Mouse (Mus musculus) lung, postnatal 14 days (tissue): ENCODE results near the gene Bri3bp.

ENCODE experiments used
- DNase-seq: peaks from one replicate; pipeline ENCODE4 v3.0.0; 2021

Bri3bp gene

GRCm38 (mm10) chr5:125457538-125457937, 16.2 kb downstream of the Bri3bp start:
- no peak for DNase-seq

DNA sequence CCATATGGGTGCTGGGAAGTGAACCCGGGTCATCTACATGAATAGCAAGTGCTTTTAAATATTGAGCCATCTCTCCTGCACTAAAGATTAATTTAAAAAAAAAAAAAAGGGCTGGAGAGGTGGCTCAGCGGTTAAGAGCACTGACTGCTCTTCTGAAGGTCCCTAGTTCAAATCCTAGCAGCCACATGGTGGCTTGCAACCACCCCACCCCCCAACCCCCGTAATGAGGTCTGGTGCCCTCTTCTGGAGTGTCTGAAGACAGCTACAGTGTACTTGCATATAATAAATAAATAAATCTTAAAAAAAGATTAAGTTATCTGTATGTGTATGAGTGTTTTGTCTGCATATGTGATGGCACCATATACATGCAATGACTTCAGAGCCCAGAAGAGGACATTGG, 19.2 kb downstream of the Bri3bp start:
- DNase-seq: no peak

DNA sequence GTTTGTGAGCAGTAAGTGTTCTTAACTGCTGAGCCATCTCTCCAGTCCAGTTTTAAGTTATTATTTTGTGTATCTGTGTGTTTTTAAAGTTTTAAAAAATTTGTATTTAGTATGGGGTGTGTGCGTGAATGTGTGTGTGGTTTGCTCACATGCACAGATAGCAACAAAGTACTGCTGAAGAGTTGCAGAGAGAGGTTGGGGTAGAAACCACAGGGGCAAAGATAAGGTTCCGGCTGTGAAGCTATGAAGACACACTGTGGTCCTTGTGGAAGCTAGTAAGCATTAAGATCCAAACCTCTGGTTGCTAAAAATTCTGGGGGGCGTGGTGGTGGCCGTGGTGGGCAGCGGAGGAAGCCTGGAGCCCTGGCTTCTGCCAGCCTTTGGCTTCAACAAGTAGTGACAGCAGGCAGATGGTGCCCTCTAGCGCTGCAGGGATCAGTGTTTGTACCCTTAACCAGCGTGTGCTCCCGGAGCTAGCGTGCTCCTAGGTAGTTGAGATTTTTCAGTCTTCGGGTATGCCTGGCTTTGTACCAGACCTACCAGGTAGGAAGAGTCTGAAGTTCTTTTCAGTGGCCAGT, 20.6 kb downstream of the Bri3bp start:
- DNase-seq: peak; percentile 60

GRCm38 (mm10) chr5:125465192-125465591, 23.8 kb downstream of the Bri3bp start:
- DNase-seq: no peak

- peak; percentile 94 for DNase-seq
These were observed 24.3 kb downstream of the Bri3bp start for GRCm38 (mm10) chr5:125465701-125466106.

DNA sequence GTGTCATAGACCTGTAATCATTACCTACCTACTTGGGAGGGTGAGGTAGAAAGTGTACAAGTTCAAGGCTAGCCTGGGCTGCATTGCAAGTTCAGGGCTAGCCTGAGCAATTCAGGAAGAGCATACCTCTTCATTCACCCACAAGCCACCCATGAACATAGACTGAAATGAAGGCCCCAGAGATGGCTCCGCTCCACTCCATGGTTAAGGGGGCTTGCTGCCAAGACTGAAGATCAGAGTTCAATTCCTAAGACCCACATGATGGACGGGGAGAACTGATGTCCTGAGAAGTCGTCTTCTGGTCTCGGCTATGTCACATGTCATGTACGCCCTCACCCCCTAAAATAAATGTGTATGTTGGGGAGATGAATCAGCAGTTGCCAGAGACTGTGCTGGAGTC, 25.1 kb downstream of the Bri3bp start:
- no peak for DNase-seq

DNA sequence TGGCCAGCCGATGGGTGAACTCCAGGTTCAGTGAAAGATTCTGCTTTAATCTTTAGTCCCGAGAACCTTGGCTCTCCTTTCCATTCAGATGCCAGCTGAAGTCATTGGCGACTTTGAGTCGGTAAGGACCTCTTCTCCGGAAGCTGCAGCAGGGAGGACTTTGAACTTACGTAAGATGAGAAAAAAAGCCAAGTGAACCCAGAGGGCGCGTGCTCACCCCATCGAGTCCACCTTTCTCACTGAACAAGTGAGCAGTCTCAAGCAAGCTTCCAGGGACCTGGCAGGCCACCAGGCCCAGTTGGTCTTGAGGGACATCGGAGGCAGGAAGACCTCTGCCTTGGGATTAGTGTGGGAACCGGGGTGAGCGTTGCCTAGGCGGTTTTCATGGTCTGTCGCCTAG, 25.9 kb downstream of the Bri3bp start:
- DNase-seq: no peak

DNA sequence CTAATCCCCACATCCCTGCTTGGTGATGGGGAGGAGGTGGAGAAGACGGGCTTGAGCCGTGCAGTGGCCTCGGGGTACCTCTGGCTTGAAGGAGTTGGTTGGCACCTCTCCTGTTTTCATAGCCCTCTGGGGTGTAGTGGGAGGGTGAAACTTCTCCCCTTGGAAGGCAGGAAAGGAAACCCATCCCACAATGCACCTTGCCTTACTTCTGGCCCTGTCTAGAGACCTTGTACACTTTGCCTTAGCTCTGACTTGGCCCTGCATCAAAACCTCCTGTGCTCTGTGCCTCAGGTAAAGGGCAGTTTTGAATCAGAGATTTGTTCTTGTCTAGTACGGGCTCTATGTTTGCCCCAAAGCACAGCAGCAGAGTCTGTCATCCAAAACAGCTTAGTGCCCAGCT, 29.3 kb downstream of the Bri3bp start:
- no peak for DNase-seq

DNA sequence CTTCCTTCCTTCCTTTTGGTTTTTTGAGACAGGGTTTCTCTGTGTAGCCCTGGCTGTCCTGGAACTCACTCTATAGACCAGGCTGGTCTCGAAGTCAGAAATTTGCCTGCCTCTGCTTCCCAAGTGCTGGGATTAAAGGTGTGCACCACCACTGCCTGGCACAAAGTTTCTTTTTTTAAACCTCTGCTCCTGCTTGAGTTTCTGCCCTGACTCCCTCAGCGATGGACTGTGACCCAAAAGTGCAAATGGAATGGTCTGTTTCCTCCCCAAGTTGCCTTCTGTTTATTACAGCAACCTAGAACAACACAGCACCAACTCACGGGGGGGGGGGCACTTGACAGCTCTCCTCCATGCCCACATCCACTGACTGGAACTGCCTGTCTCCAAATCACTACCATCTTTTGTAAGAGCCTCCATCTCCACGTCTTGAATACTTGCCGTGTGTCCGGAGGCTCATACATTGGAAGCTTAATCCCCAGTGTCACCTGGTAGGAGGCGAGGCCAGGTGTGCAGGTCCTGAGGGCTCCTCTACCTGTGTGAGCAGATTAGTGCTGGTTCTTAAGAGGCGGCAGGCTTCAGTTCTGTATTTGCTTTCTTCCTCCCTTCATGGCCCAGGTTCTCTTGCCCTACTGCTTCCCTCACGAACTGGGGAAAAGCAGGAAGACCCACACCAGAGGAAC, 31.6 kb downstream of the Bri3bp start:
- DNase-seq: no peak

GRCm38 (mm10) chr5:125475030-125475429, 33.7 kb downstream of the Bri3bp start:
- DNase-seq: no peak

- DNase-seq: peak; percentile 98
These were observed 34.4 kb downstream of the Bri3bp start, which contains the start of gene Aacs for GRCm38 (mm10) chr5:125475601-125476285. Gene Aacs (plus strand): TSS chr5:125475814.

GRCm38 (mm10) chr5:125476286-125476625, 34.9 kb downstream of the Bri3bp start:
- no peak for DNase-seq

GRCm38 (mm10) chr5:125476799-125477198, 35.4 kb downstream of the Bri3bp start:
- no peak for DNase-seq

- no peak for DNase-seq
These were observed 36.2 kb downstream of the Bri3bp start for GRCm38 (mm10) chr5:125477533-125477932.

DNA sequence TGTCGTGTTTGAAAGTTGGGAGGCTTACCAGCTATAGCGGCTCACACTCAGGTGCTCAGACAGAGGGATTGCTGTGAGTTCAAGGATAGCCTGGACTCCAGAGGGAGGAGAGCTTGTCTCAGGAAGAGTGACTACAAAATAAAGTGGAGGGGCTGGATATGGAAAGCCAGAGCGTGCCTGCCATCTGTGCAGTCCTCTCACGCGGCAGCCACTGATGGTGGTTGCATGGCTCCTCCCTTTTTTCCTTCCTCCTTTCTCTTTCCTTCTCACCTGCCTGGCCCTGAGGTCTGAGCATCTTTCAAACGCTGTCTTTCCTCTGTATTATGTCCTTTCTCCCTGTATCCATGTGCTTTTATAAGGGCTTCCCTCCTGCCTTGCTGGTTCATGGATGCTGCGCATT, 36.7 kb downstream of the Bri3bp start:
- DNase-seq: no peak

DNA sequence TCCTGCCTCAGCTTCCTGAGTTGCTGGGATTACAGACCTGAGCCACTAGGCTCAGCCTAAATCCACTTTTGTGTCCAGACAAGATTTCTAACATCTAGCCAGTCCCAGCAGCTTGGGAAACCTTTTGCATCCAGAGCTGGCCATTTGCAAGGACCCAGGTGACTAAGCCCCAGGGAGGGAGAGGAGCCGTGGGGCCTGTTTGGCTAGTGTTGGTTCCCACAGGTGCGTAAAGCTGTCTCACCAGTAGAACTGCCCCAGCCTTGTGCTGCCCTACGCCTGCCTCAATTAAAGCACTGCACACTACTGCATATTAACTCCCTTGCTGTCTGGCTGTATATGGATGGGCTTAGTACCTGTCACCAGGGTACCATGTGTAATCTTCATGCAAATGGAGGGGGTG, 38.0 kb downstream of the Bri3bp start:
- DNase-seq: no peak

DNA sequence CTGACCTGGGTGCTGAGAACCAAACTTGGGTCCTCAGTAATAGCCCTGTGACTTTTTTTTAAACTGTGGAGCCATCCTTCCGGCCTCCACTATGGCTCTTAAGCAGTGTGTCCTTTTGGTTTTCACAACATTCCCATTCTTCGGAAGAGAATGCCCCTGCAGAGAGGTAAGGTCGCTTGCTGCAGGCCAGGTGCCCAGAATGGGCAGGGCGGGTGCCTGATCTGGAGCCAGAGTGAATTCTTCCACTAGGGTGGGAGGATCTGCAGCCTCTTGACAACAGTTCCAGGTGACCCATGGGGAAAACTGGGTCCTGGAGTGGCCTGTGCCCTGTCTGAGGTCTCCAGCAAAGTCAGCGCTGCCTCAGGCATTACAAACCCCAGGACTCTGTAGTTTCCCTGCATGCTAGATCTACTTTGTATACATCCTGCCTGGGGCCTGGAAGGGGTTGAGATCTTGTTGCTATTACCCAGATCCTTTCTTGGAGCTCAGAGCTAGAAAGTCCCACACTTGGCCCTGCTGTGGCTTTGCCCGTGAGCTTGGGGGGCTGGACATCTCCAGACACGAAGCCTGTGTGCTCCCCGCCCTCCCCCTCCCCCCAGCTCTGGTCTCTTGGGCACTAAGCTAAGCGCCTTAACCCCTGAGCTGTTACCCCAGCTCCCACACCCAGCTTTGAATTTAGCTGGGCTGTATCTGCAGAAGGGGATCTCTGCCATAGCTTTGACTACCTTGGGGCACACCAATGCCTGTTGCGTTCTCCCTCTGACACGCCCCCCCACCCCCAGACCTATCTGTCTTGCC, 39.3 kb downstream of the Bri3bp start:
- DNase-seq: no peak

DNA sequence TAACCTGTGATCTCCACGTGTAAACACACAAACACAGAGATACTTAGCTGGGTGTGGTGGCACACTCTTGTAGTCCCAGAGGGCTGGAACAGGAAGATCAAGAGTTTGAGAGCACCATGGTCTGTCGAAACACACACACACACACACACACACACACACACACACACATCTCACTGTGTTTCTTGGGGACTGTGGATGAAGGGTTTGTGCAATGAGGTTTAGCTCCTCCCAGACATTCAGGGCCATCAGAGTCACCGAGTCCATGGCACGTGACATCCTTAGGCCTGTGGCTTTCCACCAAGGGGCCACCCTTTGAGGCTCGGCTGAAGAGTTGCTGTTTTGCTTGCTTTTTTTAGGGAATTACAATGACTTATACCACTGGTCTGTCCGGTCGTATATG, 41.1 kb downstream of the Bri3bp start:
- DNase-seq: no peak

DNA sequence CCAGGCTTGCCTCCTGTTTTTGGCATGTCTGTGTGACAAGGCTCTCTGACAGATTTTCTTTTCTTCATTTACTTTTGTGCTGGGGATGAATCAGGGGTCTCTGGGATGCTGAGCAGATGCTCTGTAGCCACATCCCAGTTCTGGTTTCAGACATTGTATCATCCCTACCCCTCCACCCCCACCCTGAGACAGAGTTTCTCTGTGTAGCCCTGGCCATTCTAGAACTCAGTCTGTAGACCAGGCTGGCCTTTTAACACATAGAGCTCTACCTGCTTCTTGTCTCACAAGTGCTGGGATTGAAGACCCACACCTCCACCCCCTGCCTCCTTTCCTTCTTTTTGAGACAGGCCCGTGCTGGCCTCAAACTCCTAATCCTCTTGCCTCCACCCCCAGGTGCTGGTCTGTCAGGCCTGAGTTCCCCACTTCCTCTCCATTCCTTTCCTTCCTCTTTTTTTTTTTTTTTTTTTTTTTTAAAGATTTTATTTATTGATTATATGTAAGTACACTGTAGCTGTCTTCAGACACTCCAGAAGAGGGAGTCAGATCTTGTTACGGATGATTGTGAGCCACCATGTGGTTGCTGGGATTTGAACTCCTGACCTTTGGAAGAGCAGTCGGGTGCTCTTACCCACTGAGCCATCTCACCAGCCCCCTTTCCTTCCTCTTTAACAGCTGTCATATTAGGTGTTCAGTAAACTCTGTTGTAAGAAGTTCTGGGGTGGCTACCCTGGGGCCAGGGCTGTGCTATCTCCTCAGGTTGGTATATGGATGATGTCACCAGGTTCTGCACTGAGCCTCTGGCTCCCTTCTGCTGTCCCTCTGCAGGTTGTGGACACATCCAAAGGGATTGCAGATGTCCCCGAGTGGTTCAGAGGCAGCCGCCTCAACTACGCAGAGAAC, 42.6 kb downstream of the Bri3bp start:
- no peak for DNase-seq

GRCm38 (mm10) chr5:125485031-125485778, 43.8 kb downstream of the Bri3bp start:
- no peak for DNase-seq

GRCm38 (mm10) chr5:125486088-125486487, 44.7 kb downstream of the Bri3bp start:
- DNase-seq: no peak
